Mouse (Mus musculus) embryo, embryonic 11 days (tissue): ENCODE measurements around the gene Pak2.

Experiments
- DNase-seq: peaks from one replicate; pipeline ENCODE4 v3.0.0-alpha.2; 2015

Gene Pak2

GRCm38 (mm10) chr16:31993946-31994345 is 85.2 kb downstream of the Pak2 start:
- no peak for DNase-seq

- no peak for DNase-seq
These were observed 85.9 kb downstream of the Pak2 start for GRCm38 (mm10) chr16:31993195-31993594.

GRCm38 (mm10) chr16:31992039-31992438 is 87.1 kb downstream of the Pak2 start:
- DNase-seq = no peak

GRCm38 (mm10) chr16:31980946-31981345 is 98.2 kb downstream of the Pak2 start:
- DNase-seq = no peak

GRCm38 (mm10) chr16:31979501-31979900 is 99.6 kb downstream of the Pak2 start:
- no peak for DNase-seq

- no peak for DNase-seq
These were observed 103.9 kb downstream of the Pak2 start for GRCm38 (mm10) chr16:31975258-31975657.
